Mouse (Mus musculus): ENCODE data around the gene Cd300lf.

The Cd300lf gene

DNA sequence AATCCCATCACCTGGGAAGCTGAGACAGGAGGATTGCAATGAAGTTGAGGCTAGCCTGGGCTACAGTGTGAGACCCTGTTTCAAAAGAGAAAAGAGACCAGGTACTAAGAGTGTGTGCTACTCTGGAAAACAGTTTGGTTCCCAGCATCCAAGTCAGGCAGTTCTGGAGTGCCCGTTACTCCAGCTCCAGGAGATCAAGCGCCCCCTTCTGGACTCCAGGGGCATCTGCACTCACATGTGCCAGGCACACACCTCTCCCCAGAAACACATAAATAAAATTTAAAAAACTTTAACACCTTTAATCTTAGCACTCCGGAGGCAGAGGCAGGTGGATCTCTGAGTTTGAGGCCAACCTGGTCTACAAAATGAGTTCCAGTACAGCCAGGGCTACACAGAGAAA is 52.4 kb downstream of the Cd300lf start:
- in situ Hi-C loops (cut with MboI, MseI) = no loop called here

DNA sequence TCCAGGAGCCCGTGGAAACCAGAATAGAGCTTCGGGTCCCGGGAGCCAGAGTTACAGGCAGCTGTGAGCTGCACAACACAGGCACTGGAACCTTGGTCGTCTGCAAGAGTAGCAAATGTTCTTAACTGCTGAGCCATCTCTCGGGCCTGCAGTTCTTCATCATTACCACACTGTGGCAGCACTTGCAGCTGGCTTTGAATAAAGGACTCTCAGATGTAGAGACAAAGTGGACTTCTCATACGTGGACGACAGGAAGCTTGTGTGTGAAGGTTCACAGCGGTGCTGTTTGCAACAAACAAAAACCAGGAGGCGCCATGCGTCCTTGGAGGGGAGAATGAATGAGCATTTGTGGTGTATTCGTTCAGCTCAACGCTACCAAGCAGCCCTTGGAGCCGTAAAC is 52.9 kb downstream of the Cd300lf start:
- in situ Hi-C loops (cut with MboI, MseI) = no loop called here

DNA sequence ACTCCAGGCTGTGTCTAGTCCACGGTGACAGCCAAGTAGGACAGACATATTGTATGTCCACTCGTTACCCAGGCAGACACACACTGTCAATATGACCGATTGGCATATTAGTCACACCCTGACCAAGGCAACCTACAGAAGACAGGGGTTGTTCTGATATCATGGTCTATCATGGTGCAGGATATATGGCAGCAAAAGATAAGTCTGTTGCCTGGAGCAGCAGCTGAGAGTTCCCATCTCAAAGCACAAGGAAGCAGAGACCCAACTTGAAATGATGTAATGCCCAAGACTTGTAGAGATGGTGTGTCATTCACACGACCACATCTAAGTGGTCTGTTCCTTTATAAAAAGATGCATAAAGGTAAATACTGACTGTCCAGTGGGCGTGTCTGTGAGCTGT is 55.1 kb downstream of the Cd300lf start:
- in situ Hi-C loops (cut with MboI, MseI) = no loop called here

DNA sequence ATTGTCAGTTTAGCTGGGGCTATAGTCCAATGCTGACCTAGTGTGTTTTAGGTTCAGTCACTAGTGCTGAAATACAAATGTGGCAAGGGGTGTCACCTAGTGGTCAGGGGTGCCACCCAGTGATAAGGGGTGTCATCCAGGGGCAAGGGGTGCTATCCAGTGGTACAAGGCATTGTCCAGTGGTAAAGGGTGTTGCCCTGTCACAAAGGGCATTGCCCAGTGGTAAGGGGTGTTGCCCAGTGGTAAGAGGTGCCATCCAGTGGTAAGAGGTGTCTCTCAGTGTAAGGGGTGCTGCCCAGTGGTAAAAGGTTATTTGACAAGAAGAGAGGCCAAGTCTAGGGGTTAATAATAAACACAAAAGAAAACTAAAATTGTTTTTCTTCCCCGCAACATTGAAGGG is 56.4 kb downstream of the Cd300lf start:
- in situ Hi-C loops (cut with MboI, MseI) = no loop called here

DNA sequence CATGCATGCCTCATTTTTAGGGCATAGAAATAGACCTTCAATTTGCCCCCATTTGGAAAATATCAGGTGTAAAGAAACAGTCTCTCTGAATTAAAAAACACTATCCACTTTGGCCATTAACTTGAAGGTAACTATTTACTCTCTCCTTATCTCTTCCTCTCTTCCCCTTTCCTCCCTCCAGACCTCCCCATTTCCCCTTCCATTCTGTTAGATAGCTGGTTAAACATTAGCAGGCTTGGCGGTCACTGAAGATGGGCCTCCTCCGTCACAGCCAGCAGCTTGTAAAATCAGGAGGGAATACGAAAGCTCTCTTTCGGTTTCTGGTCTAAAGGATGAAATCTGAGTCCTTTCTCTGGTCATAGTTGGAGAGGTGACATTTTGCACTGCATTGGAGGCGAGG is 57.9 kb downstream of the Cd300lf start:
- in situ Hi-C loops (cut with MboI, MseI) = no loop called here

DNA sequence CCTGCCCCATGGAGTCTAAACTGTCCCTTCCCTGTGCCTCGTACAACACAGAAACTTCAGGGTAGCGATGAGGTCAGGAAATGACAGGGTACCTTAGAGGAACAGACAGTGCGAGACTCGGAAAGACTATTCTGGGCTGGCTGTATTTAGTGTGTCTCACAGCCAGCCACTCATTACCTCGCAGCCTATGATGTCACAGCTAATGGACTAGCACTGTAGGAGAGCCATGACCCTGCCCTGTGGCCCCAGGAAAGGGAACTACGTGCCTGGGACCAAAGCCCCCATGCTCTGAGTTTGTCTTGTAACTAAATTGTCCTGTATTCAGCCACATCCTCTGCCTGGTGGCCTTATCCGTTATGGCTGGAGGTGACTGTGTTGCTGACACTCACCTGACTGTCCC is 58.4 kb downstream of the Cd300lf start:
- in situ Hi-C loops (cut with MboI, MseI) = no loop called here

DNA sequence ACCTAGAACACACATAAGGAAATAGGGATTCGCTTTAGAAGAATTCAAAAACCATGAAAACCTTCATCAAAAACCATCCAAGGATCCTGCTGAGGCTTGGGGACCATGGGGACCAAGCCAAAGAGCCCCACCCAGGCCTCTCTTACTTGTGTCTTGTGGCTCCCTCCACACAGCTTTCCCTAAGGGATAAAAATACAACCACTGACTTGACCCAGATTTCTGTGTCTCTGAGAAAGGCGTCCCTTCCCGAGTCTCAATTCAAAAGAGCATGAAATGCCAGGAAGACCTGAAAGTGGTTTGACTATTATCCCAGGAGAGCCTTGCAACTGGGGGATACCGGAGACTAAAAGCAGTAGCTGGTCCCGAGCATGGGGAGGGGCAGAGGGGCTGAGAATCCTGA is 60.8 kb downstream of the Cd300lf start:
- in situ Hi-C loops (cut with MboI, MseI) = no loop called here

DNA sequence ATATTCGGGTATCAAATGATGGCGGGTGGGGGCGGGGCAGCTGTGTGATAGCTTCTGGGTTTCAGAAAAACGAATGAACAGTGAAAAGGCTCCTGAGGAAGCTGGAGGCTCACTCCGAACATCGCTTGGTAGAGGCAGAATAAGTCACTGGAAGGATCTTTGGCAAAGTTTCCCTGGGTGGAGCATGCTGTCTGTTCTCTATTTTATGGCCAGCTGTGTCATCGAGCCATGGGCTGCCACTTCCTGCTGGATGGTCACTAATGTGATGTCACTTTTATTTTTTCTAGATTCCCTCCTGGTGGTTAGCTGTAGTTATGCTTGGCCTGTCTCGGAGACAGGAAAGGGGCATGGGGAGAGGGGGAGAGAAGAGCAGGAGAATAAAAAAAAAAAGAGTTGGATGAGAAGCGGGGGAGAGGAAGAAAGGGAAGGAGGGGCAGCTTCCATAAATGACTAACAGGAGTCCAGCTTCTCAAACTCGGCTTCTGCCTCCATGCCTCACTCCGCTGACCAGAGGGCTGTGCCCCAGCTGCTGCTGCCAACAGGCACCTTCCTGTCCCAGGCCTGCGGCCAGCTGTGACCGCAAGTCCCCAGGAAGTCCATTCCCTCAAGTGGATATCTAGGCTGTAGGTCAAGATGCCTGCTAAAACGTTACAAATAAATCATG is 62.0 kb downstream of the Cd300lf start:
- in situ Hi-C loops (cut with MboI, MseI) = no loop called here

DNA sequence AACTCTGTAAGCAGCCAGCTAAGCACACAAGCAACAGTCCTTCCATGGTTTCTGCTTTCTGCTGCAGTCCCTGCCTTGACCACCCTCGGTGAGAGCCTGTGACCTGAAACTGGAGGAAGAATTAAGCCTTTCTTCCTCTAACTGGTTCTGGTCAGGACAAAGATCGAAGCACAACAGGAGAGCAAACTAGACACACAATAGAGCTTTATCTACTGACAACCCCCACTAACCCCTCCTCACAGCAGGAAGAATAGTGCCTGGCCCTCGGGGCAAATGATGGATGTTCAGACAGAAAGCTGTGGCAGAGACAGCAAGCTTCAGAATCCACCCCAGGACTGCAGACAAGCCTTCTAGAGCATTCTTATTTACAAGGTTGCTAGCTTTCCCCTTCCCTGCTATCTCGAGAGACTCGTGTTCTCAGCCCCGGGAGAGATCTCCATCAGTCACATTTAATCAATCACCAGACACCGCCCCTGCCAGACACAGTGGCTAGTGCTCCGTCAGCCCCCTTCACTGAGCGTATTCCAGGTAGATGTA is 62.7 kb downstream of the Cd300lf start:
- in situ Hi-C loops (cut with MboI, MseI) = no loop called here

DNA sequence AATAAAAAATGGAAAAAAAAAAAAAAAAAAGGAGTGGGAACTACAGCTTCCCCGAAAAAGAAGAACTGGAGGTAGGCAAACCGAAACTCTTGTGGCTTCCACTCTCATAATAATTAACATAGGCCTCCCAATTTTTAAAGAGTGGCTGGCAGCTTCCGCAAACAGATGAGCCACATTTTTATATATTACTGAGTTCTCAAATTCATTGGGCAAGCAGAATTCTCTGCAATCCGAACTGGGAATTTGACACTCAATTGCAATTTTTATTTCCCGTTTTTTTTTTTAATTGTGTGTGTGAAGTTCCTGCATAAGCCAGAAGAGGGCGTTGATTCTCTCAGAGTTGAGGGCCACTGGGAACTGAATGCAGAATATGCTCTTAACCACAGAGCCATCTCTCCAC is 67.0 kb downstream of the Cd300lf start:
- in situ Hi-C loops (cut with MboI, MseI) = no loop called here
